Mouse (Mus musculus) kidney, postnatal 0 days (tissue): Measurements from ENCODE around the gene Gm26602. TPM values are rescaled to one million over a fixed set of nuclear protein-coding genes. Genes with fewer than 3 reads are reported as not detected.

Source experiments
- ATAC-seq: fragments of 200-750 bp; cut with Nextera tagmentation; replicated peaks from 2 replicates; pipeline ENCODE4 v1.8.0; 2017; ENCODE audit warnings: low read depth, moderate number of reproducible peaks, moderate TSS enrichment, moderate library complexity; ENCODE audit not compliant: low FRiP score
- DNase-seq: peaks from one replicate; pipeline ENCODE4 v3.0.0-alpha.2; 2016; ENCODE audit warnings: low spot score
- H3K27ac ChIP-seq: fragments of 300-500 bp; sonication (generic); 2 replicates; pipeline ENCODE4 v1.5.1; 2014; ENCODE audit warnings: mild to moderate bottlenecking
- H3K27me3 ChIP-seq: fragments of 300-500 bp; sonication (generic); 2 replicates; pipeline ENCODE4 v1.6.1; 2014; ENCODE audit warnings: low read length, mixed read lengths; ENCODE audit not compliant: insufficient read depth
- H3K36me3 ChIP-seq: fragments of 300-500 bp; sonication (generic); 2 replicates; pipeline ENCODE4 v1.6.1; 2014; ENCODE audit warnings: low read length, mixed read lengths; ENCODE audit not compliant: insufficient read depth
- H3K4me1 ChIP-seq: fragments of 300-500 bp; sonication (generic); replicated peaks from 2 replicates; pipeline ENCODE4 v1.6.1; 2014; ENCODE audit warnings: antibody characterized with exemption, low read length, mixed read lengths; ENCODE audit not compliant: insufficient read depth
- H3K4me2 ChIP-seq: fragments of 300-500 bp; sonication (generic); 2 replicates; pipeline ENCODE4 v1.6.1; 2014; ENCODE audit warnings: mild to moderate bottlenecking, low read length, moderate library complexity, mixed read lengths
- H3K4me3 ChIP-seq: fragments of 300-500 bp; sonication (generic); replicated peaks from 2 replicates; pipeline ENCODE4 v1.5.1; 2014; ENCODE audit warnings: low read depth, low read length
- H3K9ac ChIP-seq: fragments of 300-500 bp; sonication (generic); 2 replicates; pipeline ENCODE4 v1.6.1; 2014; ENCODE audit warnings: low read depth, low read length
- H3K9me3 ChIP-seq: fragments of 300-500 bp; sonication (generic); replicated peaks from 2 replicates; pipeline ENCODE4 v1.6.1; 2016; ENCODE audit warnings: low read length, inconsistent platforms, mixed read lengths
- CTCF ChIP-seq: IDR thresholded peaks from 2 replicates; pipeline ENCODE4 v1.5.1; 2016; ENCODE audit warnings: antibody characterized with exemption, low read depth, mild to moderate bottlenecking, moderate library complexity
- WGBS: fragments of 180-500 bp; shearing (Covaris S2); extraction: QIAGEN DNeasy Blood & Tissue Kit; methylation state at CpG from one replicate; pipeline ENCODE4 v1.1.7; 2014; 5-methylcytosine and 5-hydroxymethylcytosine counted together
- polyA plus RNA-seq: library from polyadenylated mRNA; unstranded; fragments of >200 nt; fragmentation: Nextera tagmentation; extraction: Ambion mirVana; gene quantifications from 2 replicates; pipeline ENCODE4 v1.2.1, GENCODE M21; 2015

The Gm26602 gene
- polyA plus RNA-seq, 1 experiment from 2014 or later = 21.6 TPM

- Histone ChIP-seq H3K4me1 (peaks cover 34% of the 10 kb centered on the region), H3K36me3 (peaks cover 16% of the 10 kb centered on the region), H3K4me2 (peak overlapping the region; percentile 68), H3K9me3 (no peaks in the 10 kb centered on the region), H3K27me3 (no peaks in the 10 kb centered on the region), H3K4me3 (peak overlapping the region; percentile 91), H3K9ac (peak overlapping the region; percentile 25; the same call in 1 of the 2 replicates), H3K27ac (peak overlapping the region; percentile 98)
- ATAC-seq = no peak
- TF ChIP-seq CTCF = no peak
- WGBS = 21% methylated on average over 9 of the region's 9 CpGs
- no peak for DNase-seq
Observed at GRCm38 (mm10) chr10:79928907-79929701, 18.4 kb downstream of the Gm26602 start.

- 81% methylated on average over 18 of the region's 18 CpGs for WGBS
- Histone ChIP-seq H3K27me3 (no peaks in the 10 kb centered on the region), H3K9ac (no peak overlapping the region), H3K27ac (peak overlapping the region; percentile 98; the same call in 1 of the 2 replicates), H3K4me3 (no peak overlapping the region), H3K9me3 (no peaks in the 10 kb centered on the region), H3K4me2 (no peak overlapping the region; the same call in 1 of the 2 replicates), H3K4me1 (peaks cover 40% of the 10 kb centered on the region), H3K36me3 (peaks cover 16% of the 10 kb centered on the region)
- ATAC-seq (no peak), DNase-seq (no peak)
- TF ChIP-seq CTCF = no peak
Observed at GRCm38 (mm10) chr10:79929967-79930825, 19.5 kb downstream of the Gm26602 start.

GRCm38 (mm10) chr10:79930826-79931186, 20.1 kb downstream of the Gm26602 start:
- H3K4me2 ChIP-seq = no peak overlapping the region
- H3K9me3 ChIP-seq = no peaks in the 10 kb centered on the region
- H3K27ac ChIP-seq = no peak overlapping the region
- H3K9ac ChIP-seq = peak overlapping the region; percentile 31; the same call in 1 of the 2 replicates
- H3K4me3 ChIP-seq = no peak overlapping the region
- ATAC-seq (no peak), DNase-seq (no peak)
- H3K4me1 ChIP-seq = peaks cover 46% of the 10 kb centered on the region
- no peak for TF ChIP-seq CTCF
- WGBS = 84% methylated on average over 16 of the region's 16 CpGs
- peaks cover 16% of the 10 kb centered on the region for H3K36me3 ChIP-seq
- no peaks in the 10 kb centered on the region for H3K27me3 ChIP-seq

GRCm38 (mm10) chr10:79931797-79932196, 21.1 kb downstream of the Gm26602 start:
- no peak for TF ChIP-seq CTCF
- no peaks in the 10 kb centered on the region for H3K27me3 ChIP-seq
- no peak overlapping the region for H3K4me2 ChIP-seq
- ATAC-seq (no peak), DNase-seq (no peak)
- no peak overlapping the region for H3K4me3 ChIP-seq
- peak overlapping the region; percentile 15; the same call in 1 of the 2 replicates for H3K27ac ChIP-seq
- 78% methylated on average over 9 of the region's 9 CpGs for WGBS
- H3K9me3 ChIP-seq = no peaks in the 10 kb centered on the region
- H3K4me1 ChIP-seq = peaks cover 54% of the 10 kb centered on the region
- no peak overlapping the region for H3K9ac ChIP-seq
- H3K36me3 ChIP-seq = peaks cover 16% of the 10 kb centered on the region

- H3K27ac ChIP-seq = peak overlapping the region; percentile 15
- 18% methylated on average over 8 of the region's 8 CpGs for WGBS
- no peaks in the 10 kb centered on the region for H3K9me3 ChIP-seq
- DNase-seq (peak; percentile 90), ATAC-seq (peak; percentile 11; the same call in 1 of the 2 replicates)
- H3K9ac ChIP-seq = peak overlapping the region; percentile 18; the same call in 1 of the 2 replicates
- no peak overlapping the region for H3K4me3 ChIP-seq
- peaks cover 63% of the 10 kb centered on the region for H3K4me1 ChIP-seq
- H3K27me3 ChIP-seq = no peaks in the 10 kb centered on the region
- H3K36me3 ChIP-seq = peaks cover 16% of the 10 kb centered on the region
- peak; percentile 11; the same call in 1 of the 2 replicates for TF ChIP-seq CTCF
- peak overlapping the region; percentile 30; the same call in 1 of the 2 replicates for H3K4me2 ChIP-seq
Observed at GRCm38 (mm10) chr10:79932736-79933135, 22.1 kb downstream of the Gm26602 start.

- Histone ChIP-seq H3K9me3 (no peaks in the 10 kb centered on the region), H3K27ac (peak overlapping the region; percentile 15), H3K36me3 (peaks cover 16% of the 10 kb centered on the region), H3K9ac (peak overlapping the region; percentile 18; the same call in 1 of the 2 replicates), H3K4me3 (no peak overlapping the region), H3K27me3 (no peaks in the 10 kb centered on the region), H3K4me2 (0 out of 2 replicates have a peak overlapping the region, but pooled peaks have one; percentile 30), H3K4me1 (peaks cover 66% of the 10 kb centered on the region)
- WGBS = 69% methylated on average over 9 of the region's 9 CpGs
- DNase-seq = no peak
- ATAC-seq = no peak
- TF ChIP-seq CTCF = no peak
Observed at GRCm38 (mm10) chr10:79933145-79933679, 22.6 kb downstream of the Gm26602 start.
